Mouse (Mus musculus): ENCODE measurements around the gene Insig2. TPM values are rescaled to one million over a fixed set of nuclear protein-coding genes. Genes with fewer than 3 reads are reported as not detected.

The Insig2 gene
- polyA plus RNA-seq, 1 experiment from 2014 or later, result 46.3 TPM

- ATAC-seq, result no peak
- H3K9me3 ChIP-seq (ENCODE audit: control insufficient read depth, low read length), result no peaks in the 10 kb centered on the region
- no peak overlapping the region for H3K27ac ChIP-seq (ENCODE audit: low read length)
- no peaks in the 10 kb centered on the region for H3K4me1 ChIP-seq (replicated peaks; ENCODE audit: control insufficient read depth, insufficient read depth, low read length)
- H3K27me3 ChIP-seq (replicated peaks; ENCODE audit: control insufficient read depth, insufficient read depth, low read length), result no peaks in the 10 kb centered on the region
- no peak overlapping the region for H3K9ac ChIP-seq (replicated peaks; ENCODE audit: low read depth, low read length)
- H3K36me3 ChIP-seq (ENCODE audit: control insufficient read depth, insufficient read depth), result no peaks in the 10 kb centered on the region
- no peak overlapping the region for H3K4me2 ChIP-seq (ENCODE audit: low read length)
- H3K4me3 ChIP-seq (replicated peaks; ENCODE audit: low read length), result no peak overlapping the region
- 85% methylated on average over 12 of the region's 12 CpGs for whole genome bisulfite sequencing
Observed at GRCm38 (mm10) chr1:121359680-121360079, 27.3 kb upstream of the Insig2 start.

GRCm38 (mm10) chr1:121353779-121354178 is 21.4 kb upstream of the Insig2 start:
- Histone ChIP-seq H3K36me3 (ENCODE audit: control insufficient read depth, insufficient read depth) (no peaks in the 10 kb centered on the region), H3K9me3 (ENCODE audit: control insufficient read depth, low read length) (peaks cover 4% of the 10 kb centered on the region; the same call in 1 of the 2 replicates), H3K27me3 (replicated peaks; ENCODE audit: control insufficient read depth, insufficient read depth, low read length) (no peaks in the 10 kb centered on the region), H3K27ac (ENCODE audit: low read length) (no peak overlapping the region), H3K4me1 (replicated peaks; ENCODE audit: control insufficient read depth, insufficient read depth, low read length) (no peaks in the 10 kb centered on the region), H3K4me2 (ENCODE audit: low read length) (no peak overlapping the region), H3K9ac (replicated peaks; ENCODE audit: low read depth, low read length) (no peak overlapping the region), H3K4me3 (replicated peaks; ENCODE audit: low read length) (no peak overlapping the region)
- no peak for ATAC-seq

DNA sequence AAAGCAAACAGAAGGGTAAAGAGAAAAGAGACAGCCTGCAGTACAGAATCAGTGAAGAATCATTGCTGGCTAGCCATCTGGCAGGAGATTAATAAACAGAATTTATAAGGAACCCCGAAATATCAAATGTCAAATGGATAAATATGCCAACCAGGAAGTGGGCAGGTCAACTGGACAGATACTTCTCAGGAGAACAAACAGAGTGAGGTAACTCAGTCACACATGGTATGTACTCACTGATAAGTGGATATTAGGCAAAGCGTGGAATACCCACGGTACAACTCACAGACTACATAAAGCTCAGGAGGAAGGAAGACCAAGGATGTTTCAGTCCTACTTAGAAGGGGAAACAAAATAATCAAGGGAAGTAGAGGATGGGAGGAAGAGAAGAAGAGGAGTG is 18.6 kb upstream of the Insig2 start:
- no peak overlapping the region for H3K4me3 ChIP-seq (replicated peaks; ENCODE audit: low read length)
- H3K9ac ChIP-seq (replicated peaks; ENCODE audit: low read depth, low read length), result no peak overlapping the region
- H3K27me3 ChIP-seq (replicated peaks; ENCODE audit: control insufficient read depth, insufficient read depth, low read length), result no peaks in the 10 kb centered on the region
- WGBS, result 94% methylated on average over 3 of the region's 3 CpGs
- no peak overlapping the region for H3K4me2 ChIP-seq (ENCODE audit: low read length)
- ATAC-seq, result no peak
- no peak overlapping the region for H3K27ac ChIP-seq (ENCODE audit: low read length)
- peaks cover 5% of the 10 kb centered on the region; the same call in 1 of the 2 replicates for H3K9me3 ChIP-seq (ENCODE audit: control insufficient read depth, low read length)
- no peaks in the 10 kb centered on the region for H3K36me3 ChIP-seq (ENCODE audit: control insufficient read depth, insufficient read depth)
- H3K4me1 ChIP-seq (replicated peaks; ENCODE audit: control insufficient read depth, insufficient read depth, low read length), result no peaks in the 10 kb centered on the region

GRCm38 (mm10) chr1:121350616-121351015 is 18.2 kb upstream of the Insig2 start:
- H3K4me2 ChIP-seq (ENCODE audit: low read length), result no peak overlapping the region
- ATAC-seq, result no peak
- 91% methylated on average over 13 of the region's 13 CpGs for whole genome bisulfite sequencing
- H3K9me3 ChIP-seq (ENCODE audit: control insufficient read depth, low read length), result peaks cover 7% of the 10 kb centered on the region; the same call in 1 of the 2 replicates
- no peaks in the 10 kb centered on the region for H3K4me1 ChIP-seq (replicated peaks; ENCODE audit: control insufficient read depth, insufficient read depth, low read length)
- H3K36me3 ChIP-seq (ENCODE audit: control insufficient read depth, insufficient read depth), result no peaks in the 10 kb centered on the region
- no peak overlapping the region for H3K4me3 ChIP-seq (replicated peaks; ENCODE audit: low read length)
- no peak overlapping the region for H3K27ac ChIP-seq (ENCODE audit: low read length)
- no peaks in the 10 kb centered on the region for H3K27me3 ChIP-seq (replicated peaks; ENCODE audit: control insufficient read depth, insufficient read depth, low read length)
- H3K9ac ChIP-seq (replicated peaks; ENCODE audit: low read depth, low read length), result no peak overlapping the region

DNA sequence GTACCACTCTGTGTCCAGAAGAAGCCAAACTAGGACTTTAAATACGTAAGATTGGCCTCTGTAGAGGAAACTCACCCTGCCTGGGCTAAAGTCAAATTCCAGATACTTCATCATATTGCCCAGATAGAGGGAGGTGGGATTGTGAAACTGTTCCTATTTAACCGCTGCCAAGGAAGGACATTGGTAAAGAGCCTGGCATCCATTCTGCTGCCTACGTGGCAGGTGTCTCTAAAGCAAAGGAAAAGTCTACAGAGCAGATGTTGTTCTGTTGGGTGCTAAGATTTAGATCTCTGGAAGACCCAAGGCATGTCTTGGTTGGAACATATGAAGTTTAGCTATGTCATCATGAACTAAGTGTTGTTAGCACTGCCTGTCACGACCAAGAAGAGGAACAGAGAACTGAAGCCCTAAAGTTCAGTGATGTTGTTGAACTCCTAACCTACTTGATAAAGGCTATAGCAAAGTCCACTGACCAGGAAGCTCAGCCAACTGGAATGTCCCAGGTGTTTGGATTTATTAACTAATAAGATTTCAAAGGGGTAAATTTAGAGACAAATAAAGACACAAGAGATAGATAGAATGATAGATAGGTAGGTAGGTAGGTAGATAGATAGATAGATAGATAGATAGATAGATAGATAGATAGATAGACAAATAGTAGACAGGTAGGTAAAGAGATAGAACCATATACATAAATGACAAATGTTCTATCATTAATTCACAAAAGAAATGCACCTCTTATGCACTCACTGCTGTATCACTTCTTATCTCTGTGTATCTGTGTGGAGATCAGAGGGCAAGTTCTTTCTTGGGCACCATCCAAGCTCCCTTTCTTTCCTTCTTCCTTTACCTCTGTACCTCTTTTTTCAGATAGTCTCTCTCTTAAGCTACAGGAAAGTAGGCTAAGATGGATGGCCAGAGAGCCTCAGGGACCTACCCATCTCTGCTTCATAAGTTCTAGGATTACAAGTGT is 16.8 kb upstream of the Insig2 start:
- Histone ChIP-seq H3K27ac (ENCODE audit: low read length) (no peak overlapping the region), H3K36me3 (ENCODE audit: control insufficient read depth, insufficient read depth) (no peaks in the 10 kb centered on the region), H3K4me1 (replicated peaks; ENCODE audit: control insufficient read depth, insufficient read depth, low read length) (no peaks in the 10 kb centered on the region), H3K4me2 (ENCODE audit: low read length) (no peak overlapping the region), H3K27me3 (replicated peaks; ENCODE audit: control insufficient read depth, insufficient read depth, low read length) (no peaks in the 10 kb centered on the region), H3K9ac (replicated peaks; ENCODE audit: low read depth, low read length) (no peak overlapping the region), H3K4me3 (replicated peaks; ENCODE audit: low read length) (no peak overlapping the region), H3K9me3 (ENCODE audit: control insufficient read depth, low read length) (peaks cover 7% of the 10 kb centered on the region; the same call in 1 of the 2 replicates)
- WGBS, result 81% methylated on average over 4 of the region's 4 CpGs
- ATAC-seq, result no peak

- no peak overlapping the region for H3K9ac ChIP-seq (replicated peaks; ENCODE audit: low read depth, low read length)
- H3K27me3 ChIP-seq (replicated peaks; ENCODE audit: control insufficient read depth, insufficient read depth, low read length), result no peaks in the 10 kb centered on the region
- H3K9me3 ChIP-seq (ENCODE audit: control insufficient read depth, low read length), result peaks cover 3% of the 10 kb centered on the region; the same call in 1 of the 2 replicates
- no peaks in the 10 kb centered on the region for H3K36me3 ChIP-seq (ENCODE audit: control insufficient read depth, insufficient read depth)
- no peaks in the 10 kb centered on the region for H3K4me1 ChIP-seq (replicated peaks; ENCODE audit: control insufficient read depth, insufficient read depth, low read length)
- WGBS, result 75% methylated on average over 5 of the region's 5 CpGs
- no peak overlapping the region for H3K4me3 ChIP-seq (replicated peaks; ENCODE audit: low read length)
- no peak overlapping the region for H3K4me2 ChIP-seq (ENCODE audit: low read length)
- H3K27ac ChIP-seq (ENCODE audit: low read length), result no peak overlapping the region
- ATAC-seq, result no peak
Observed at GRCm38 (mm10) chr1:121343966-121344365, 11.6 kb upstream of the Insig2 start.

DNA sequence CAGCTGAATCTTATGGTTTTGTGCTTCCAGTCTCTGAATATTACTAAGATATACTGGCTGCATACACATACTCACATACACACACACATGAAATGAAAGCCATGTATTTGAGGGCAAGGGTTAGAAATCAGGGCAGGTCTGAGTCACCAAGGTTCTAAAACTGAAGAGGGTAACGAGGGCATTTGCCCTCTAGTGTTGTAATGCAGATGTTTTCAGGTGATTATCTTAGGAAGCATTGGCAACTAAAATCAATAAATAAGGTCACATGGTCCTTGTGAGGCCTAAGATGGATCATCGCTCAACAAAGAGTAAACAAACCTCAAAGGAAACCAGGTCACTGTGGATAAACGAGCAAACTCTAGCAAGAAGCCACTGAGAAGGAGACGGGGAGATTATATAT is 3.4 kb upstream of the Insig2 start:
- Histone ChIP-seq H3K4me3 (replicated peaks; ENCODE audit: low read length) (no peak overlapping the region), H3K4me1 (replicated peaks; ENCODE audit: control insufficient read depth, insufficient read depth, low read length) (no peaks in the 10 kb centered on the region), H3K9me3 (ENCODE audit: control insufficient read depth, low read length) (no peaks in the 10 kb centered on the region), H3K4me2 (ENCODE audit: low read length) (no peak overlapping the region), H3K9ac (replicated peaks; ENCODE audit: low read depth, low read length) (no peak overlapping the region), H3K27me3 (replicated peaks; ENCODE audit: control insufficient read depth, insufficient read depth, low read length) (no peaks in the 10 kb centered on the region), H3K27ac (ENCODE audit: low read length) (no peak overlapping the region), H3K36me3 (ENCODE audit: control insufficient read depth, insufficient read depth) (no peaks in the 10 kb centered on the region)
- 79% methylated on average over 4 of the region's 4 CpGs for WGBS
- no peak for ATAC-seq

- H3K27me3 ChIP-seq (replicated peaks; ENCODE audit: control insufficient read depth, insufficient read depth, low read length), result no peaks in the 10 kb centered on the region
- H3K36me3 ChIP-seq (ENCODE audit: control insufficient read depth, insufficient read depth), result no peaks in the 10 kb centered on the region
- ATAC-seq, result no peak
- H3K9ac ChIP-seq (replicated peaks; ENCODE audit: low read depth, low read length), result no peak overlapping the region
- H3K4me3 ChIP-seq (replicated peaks; ENCODE audit: low read length), result no peak overlapping the region
- WGBS, result 91% methylated on average over 4 of the region's 4 CpGs
- no peak overlapping the region for H3K27ac ChIP-seq (ENCODE audit: low read length)
- H3K4me1 ChIP-seq (replicated peaks; ENCODE audit: control insufficient read depth, insufficient read depth, low read length), result 0 out of 2 replicates have a peak, but pooled peaks cover 4% of the 10 kb centered on the region
- H3K9me3 ChIP-seq (ENCODE audit: control insufficient read depth, low read length), result no peaks in the 10 kb centered on the region
- no peak overlapping the region for H3K4me2 ChIP-seq (ENCODE audit: low read length)
Observed at GRCm38 (mm10) chr1:121333986-121334703, 1.8 kb upstream of the Insig2 start.

DNA sequence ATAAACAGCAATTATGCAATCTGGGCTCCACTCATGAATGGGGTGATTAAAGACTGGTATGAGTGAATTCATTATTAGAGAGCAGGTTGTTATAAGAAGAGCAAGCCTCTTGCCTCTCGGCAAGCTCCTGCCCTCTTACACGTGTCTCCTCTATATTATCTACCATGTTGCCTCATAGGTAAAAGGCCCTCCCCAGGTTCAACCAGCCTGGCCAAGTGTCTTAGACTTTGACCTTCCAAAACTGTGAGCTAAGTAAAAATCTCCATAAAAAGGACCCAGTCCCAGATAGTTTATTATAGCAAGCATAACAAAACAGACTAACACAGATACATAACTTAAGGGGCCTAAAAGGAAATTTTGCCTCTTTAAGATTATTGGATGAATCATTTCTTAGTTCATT is 1.8 kb downstream of the Insig2 start:
- WGBS, result 91% methylated on average over 2 of the region's 2 CpGs
- ATAC-seq, result no peak
- H3K9me3 ChIP-seq (ENCODE audit: control insufficient read depth, low read length), result no peaks in the 10 kb centered on the region
- no peaks in the 10 kb centered on the region for H3K36me3 ChIP-seq (ENCODE audit: control insufficient read depth, insufficient read depth)
- H3K9ac ChIP-seq (replicated peaks; ENCODE audit: low read depth, low read length), result no peak overlapping the region
- no peak overlapping the region for H3K27ac ChIP-seq (ENCODE audit: low read length)
- H3K4me1 ChIP-seq (replicated peaks; ENCODE audit: control insufficient read depth, insufficient read depth, low read length), result peaks cover 21% of the 10 kb centered on the region
- no peaks in the 10 kb centered on the region for H3K27me3 ChIP-seq (replicated peaks; ENCODE audit: control insufficient read depth, insufficient read depth, low read length)
- H3K4me3 ChIP-seq (replicated peaks; ENCODE audit: low read length), result no peak overlapping the region
- H3K4me2 ChIP-seq (ENCODE audit: low read length), result no peak overlapping the region
